Mouse (Mus musculus) CD4-positive, CD25-positive, alpha-beta regulatory T cell, adult 2 months (primary cell): ENCODE results near the gene Cit.
A peak's percentile ranks its signal among the peaks of the same experiment; 100 is the strongest.

Experiments
- DNase-seq: peaks from one replicate; pipeline ENCODE4 v3.0.0-alpha.2; 2012; ENCODE audit warnings: low read depth, low spot score

Cit gene

DNA sequence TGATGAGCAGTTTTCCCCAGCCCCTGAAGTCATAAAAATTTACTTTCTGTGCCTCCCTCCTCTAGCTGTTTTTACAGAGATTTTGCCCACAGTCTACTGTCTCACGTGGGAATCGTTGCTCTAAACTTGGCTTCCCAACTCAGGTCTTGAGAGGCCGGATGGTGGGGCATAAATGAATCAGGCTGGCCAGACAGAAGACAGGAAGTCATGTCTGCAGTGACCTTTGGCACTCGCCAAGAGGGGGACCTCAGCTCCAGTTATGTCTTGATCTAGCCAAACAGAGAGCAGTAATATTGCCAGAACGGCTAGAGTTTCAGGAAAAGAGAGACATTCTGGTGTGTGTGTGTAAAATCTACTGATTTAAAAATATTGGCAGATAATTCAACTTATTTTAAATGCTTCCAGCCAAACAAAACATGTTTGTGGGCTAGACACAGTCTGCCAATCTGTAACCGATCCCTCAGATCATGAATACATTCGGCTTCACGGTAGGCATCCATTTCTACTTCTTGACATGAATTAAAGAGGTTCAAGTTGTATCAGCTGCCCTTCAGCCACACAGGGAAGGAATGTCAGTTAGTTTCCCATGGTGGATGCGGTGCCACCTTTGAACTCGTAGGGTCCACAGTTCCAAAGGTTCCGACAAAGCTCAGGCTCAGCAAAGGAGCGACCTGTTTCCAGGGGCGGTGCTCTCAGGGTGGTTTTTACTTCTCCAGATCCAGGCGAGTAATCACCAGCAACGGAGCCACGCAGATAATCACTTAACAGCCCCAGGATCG is 5.4 kb downstream of the Cit start:
- no peak for DNase-seq

GRCm38 (mm10) chr5:115851029-115851365 is 5.9 kb downstream of the Cit start:
- DNase-seq = no peak

DNA sequence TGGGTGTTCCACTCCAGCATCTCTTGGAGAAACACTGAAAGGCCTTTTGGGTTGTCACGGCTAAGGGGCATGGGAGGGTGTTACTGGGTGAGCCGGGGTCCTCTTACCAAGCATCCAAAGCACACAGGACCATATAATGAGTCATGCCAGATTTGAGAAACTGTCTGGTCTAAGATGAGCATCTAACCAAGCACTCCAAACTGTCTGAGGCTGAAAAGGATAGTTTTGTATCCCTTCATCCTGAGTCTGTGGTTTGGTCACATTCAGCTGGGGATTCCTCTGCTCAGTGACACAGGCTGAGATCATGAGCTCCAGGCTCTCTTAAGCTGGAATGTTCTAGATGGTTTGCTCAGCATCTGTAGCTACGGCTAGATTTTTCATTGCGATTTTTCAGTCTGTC is 7.4 kb downstream of the Cit start:
- no peak for DNase-seq

- no peak for DNase-seq
Measured at GRCm38 (mm10) chr5:115853691-115854090, 8.6 kb downstream of the Cit start.

GRCm38 (mm10) chr5:115854370-115854769 is 9.3 kb downstream of the Cit start:
- DNase-seq = peak; percentile 9

DNA sequence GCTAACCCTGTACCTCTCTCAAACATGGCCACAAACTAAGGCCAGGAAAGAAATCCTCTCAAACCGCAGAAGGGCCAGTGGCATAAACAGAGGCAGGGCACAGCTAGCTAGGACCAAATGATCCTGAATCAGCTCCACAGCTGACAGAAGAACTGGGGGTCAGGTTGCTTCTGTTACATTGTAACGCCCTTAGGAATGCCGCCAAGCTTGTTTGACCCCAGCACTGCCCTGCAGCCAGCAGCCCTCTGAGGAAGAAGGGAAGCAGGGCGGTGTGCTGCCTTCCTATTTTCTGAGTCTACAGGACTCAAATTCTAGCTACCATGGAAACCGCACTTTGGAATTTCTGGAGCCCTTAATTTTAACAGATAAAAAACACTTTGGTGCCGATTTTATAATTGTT is 13.6 kb downstream of the Cit start:
- DNase-seq = no peak

GRCm38 (mm10) chr5:115859461-115859860 is 14.4 kb downstream of the Cit start:
- no peak for DNase-seq

DNA sequence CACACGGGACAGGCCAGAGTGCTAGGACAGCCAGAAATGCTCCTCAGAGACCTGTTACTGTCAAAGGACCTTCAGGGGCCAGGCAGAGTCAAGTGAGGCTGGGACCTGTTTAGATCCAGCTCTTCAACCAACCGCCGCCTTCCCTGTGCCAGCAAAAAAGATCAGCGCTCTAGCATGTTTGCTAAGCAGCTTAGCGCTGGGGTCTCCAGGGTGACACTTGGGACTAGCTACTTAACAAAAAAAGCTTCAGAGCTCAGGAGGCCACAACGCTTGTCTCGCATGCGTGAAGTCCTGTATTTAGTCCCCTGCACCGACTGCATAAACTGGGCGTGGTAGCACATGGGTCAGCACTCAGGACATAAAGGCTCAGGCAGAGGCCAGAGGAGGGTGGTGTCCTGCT is 16.9 kb downstream of the Cit start:
- DNase-seq = no peak

GRCm38 (mm10) chr5:115862439-115862838 is 17.4 kb downstream of the Cit start:
- DNase-seq = no peak

DNA sequence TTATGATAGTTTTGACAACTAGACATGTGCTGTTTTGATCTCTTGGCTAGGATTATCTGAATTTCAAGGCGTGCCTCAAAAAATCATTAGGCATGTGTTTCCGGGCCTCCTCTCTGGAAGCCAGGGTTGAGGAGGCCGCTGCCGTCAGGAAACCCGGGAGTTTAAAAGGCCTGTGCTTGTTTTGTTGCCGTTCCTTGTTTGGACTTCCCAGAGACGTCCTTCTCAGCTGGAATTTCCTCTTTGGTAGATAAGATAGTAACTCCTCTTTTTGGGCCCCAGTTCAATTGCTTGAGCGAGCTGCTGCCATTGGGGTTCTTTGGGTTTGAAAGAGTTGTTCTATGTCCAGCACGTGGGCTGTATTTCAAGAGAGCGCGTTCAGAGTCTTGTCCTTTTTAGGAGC is 21.2 kb downstream of the Cit start:
- no peak for DNase-seq

DNA sequence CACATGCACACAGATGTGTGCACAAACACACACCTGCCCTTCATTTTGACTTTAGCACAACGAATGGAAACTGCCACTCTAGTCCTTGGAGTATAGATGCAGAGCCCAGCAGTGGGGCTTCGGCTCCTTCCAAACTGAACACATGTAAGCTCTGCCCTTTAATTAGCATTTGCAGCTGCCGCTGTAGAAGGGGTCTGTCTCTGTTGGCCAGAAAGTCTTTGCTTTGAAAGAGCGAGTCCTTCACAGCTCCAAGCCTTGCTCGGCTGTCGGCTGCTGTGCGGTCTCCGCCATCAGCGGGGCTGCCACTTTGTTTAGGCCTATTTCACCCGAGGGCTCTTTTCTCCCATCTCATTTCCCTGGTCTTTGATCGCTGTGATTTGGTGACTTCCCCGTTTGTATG is 23.5 kb downstream of the Cit start:
- no peak for DNase-seq

DNA sequence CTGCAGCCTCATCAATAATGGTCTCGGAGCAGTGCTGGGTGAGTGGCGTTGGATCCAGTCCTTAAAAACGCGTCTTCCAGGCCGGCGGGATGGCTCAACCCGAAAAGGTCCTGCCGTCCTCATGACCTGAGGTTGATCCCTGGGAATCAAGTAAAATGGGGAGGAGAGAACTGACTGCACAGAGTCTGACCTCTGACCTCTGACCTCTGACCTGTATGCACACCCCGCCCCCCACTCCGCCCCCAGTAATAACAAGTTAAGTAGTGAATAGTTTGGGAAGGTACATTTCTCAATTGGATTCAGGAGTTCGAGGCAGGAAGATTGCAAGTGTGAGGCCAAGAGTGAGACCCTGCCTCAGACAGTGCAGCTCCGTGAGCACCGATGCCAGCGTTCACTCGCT is 24.1 kb downstream of the Cit start:
- no peak for DNase-seq

DNA sequence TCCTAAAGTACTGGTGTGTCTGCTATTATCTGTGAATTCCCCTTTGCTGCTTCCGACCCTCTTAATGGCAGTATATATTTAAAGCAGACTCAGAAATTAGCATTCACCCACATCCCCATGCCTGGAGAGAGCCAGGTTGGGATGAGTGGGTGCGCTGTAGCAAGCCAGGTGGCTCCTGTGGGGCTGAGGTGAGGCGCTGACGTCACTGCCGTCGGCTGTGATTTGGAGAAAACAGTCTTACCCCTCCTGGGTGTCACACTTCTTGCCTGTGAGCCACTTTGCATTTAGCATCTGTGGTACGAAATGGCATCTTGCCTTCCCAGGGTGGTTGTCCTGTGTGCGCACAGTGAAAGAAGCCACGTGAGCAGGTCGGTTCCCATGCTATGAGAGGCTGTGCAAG is 26.1 kb downstream of the Cit start:
- no peak for DNase-seq

- no peak for DNase-seq
Measured at GRCm38 (mm10) chr5:115872106-115872505, 27.0 kb downstream of the Cit start.

DNA sequence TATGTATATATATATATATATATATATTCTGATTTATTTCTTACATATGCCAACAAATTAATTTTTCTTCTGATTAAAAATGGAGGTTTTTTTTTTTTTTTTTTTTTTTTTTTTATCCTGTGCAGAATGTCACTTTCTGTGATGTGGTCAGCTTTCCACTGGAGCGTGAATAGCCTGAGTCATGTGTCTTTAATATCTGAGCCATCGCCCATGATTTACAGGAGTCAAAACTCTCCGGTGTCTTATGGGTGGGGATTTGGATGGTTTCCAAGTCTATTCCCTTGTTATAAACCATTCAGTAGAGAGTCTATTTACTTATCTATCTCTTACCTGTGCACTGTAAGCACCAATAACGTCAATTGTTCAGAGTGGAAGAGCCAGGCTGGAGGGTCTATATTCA is 27.9 kb downstream of the Cit start:
- no peak for DNase-seq

DNA sequence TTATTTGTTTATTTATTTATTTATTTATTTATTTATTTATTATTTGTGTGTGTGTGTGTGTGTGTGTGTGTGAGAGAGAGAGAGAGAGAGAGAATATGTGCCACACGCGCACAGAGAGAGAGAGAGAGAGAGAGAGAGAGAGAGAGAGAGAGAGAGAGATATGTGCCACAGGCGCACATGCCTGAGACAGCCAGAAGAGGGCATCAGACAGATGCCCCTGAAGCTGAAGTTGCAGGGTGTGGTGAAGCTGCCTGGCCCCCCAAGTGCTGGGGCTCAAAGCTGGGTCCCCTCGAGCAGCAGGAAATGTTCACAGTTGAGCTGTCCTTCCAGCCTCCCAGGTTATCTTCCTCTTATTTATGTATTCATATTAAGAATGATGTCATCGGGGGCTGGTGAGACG is 32.3 kb downstream of the Cit start:
- DNase-seq = peak; percentile 10

- no peak for DNase-seq
Measured at GRCm38 (mm10) chr5:115882165-115882564, 37.1 kb downstream of the Cit start.

DNA sequence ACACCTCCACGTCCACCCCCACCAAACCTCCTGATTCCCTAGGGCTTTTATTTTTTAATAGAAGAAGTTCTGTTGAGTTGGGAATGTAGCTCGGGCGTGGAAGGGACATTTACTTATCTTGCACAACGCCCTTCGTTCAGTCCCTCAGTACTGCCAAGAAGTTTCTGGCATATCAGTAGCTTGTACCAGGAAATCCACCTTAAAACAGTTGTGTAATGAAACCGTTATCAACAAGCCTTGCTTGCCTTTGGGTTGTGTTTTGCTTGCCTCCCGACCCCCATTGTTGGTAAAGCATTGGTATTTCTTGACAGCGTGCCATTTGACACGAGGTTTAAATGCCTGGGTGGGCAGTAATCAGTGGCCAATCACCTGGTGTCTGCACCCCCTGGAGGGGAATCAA is 39.4 kb downstream of the Cit start:
- no peak for DNase-seq

- DNase-seq = no peak
Measured at GRCm38 (mm10) chr5:115893772-115894171, 48.7 kb downstream of the Cit start.

DNA sequence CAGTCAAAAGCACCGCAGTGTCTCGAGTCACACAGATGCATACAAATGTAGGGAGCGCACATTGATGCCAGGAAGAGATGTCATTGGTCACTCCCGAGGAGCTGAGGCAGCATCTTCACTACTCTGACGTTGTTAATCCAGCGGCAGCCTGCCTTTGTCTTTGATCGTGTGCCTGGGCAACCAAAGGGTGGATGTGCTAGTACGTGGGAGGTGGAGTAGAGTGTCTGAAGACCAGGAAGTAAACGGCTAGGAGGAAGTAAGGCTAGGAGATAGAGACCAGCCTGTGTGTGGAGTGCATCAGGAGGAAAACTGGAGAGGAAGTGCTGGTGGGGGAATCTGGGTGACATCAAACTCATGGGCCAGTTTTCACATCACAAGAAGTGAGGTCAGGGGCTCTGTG is 52.0 kb downstream of the Cit start:
- DNase-seq = peak; percentile 32

- DNase-seq = no peak
Measured at GRCm38 (mm10) chr5:115907037-115908009, 62.2 kb downstream of the Cit start.

DNA sequence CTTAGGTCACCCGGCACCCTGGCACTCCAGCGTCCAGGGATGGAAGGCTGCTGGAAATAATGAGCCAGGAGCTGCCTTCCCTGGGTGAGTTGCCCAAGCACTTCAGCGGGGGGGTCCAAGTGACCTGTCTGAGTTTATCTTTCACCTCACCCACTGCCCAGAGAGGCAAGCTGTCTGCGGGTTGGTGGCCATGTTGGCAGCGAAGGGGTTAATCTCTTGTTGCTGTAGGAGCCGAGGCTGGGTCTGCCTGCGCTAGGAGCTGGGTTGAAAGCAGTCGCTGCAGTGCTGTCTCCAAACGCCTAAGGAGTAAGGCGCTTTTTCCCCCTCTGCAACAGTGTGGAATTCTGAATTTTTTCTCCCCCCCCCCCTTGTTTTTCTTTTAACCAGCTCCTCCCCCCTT is 63.2 kb downstream of the Cit start:
- DNase-seq = no peak

DNA sequence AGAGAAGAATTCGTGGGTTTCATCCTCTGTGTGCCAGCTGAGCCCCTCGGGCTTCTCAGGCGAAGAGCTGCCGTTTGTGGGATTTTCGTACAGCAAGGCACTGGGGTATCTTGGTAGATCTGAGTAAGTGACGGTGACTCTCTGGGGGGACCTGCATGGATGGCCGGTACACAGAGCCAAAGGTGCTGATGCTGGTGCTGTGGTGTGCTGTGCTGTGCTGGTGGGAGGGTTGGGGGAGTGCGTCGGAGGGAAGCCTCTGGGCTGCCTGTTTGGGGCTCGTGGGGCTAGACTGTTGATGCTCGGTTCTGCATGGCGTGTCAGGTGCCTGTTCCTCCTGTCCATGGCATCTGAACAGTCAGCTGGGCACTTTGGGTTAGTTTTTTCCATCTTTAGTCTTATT is 63.6 kb downstream of the Cit start:
- DNase-seq = no peak
